Mouse (Mus musculus) myocyte (in vitro differentiated cells): ENCODE measurements at regions not wholly inside any gene's neighbourhood (a gene's known extent, or its start where the extent isn't known, plus 50 kb on each side); places are given as distances from the start of the nearest gene placed in this dataset.

Experiments used
- CEBPB ChIP-seq: IDR thresholded peaks from 2 replicates; pipeline ENCODE4 v1.6.1; 2011; ENCODE audit warnings: mild to moderate bottlenecking, moderate library complexity; ENCODE audit not compliant: poor library complexity, insufficient read depth, severe bottlenecking
- E2F4 ChIP-seq: IDR thresholded peaks from one replicate; pipeline ENCODE4 v1.6.1; 2011; ENCODE audit warnings: mild to moderate bottlenecking, control low read depth, moderate library complexity; ENCODE audit not compliant: insufficient read depth
- MYOD1 ChIP-seq, 3 experiments: IDR thresholded peaks; one replicate each; pipeline ENCODE4 v1.6.1; 2011; ENCODE audit warnings: control low read depth in 2 of 3, low read depth in 2 of 3, mild to moderate bottlenecking in 2 of 3, moderate library complexity in 1 of 3; ENCODE audit not compliant: insufficient read length in 2 of 3, control insufficient read depth in 1 of 3
- MYOG ChIP-seq, 3 experiments: IDR thresholded peaks; one replicate each; pipeline ENCODE4 v1.6.1; 2011; ENCODE audit warnings: control low read depth in 2 of 3, low read depth in 2 of 3, mild to moderate bottlenecking in 2 of 3; ENCODE audit not compliant: insufficient read length in 2 of 3, control insufficient read depth in 1 of 3, insufficient read depth in 1 of 3
- POLR2A ChIP-seq: IDR thresholded peaks from one replicate; pipeline ENCODE4 v1.6.1; 2011; ENCODE audit warnings: low read depth, mild to moderate bottlenecking, control low read depth, moderate library complexity; ENCODE audit not compliant: insufficient read length
- POLR2AphosphoS2 ChIP-seq: IDR thresholded peaks from one replicate; pipeline ENCODE4 v1.6.1; 2011; ENCODE audit warnings: low read depth, control low read depth; ENCODE audit not compliant: insufficient read length
- SRF ChIP-seq: IDR thresholded peaks from one replicate; pipeline ENCODE4 v1.6.1; 2011; ENCODE audit warnings: low read depth; ENCODE audit not compliant: control insufficient read depth, insufficient read length
- TCF12 ChIP-seq: IDR thresholded peaks from one replicate; pipeline ENCODE4 v1.6.1; 2011; ENCODE audit warnings: mild to moderate bottlenecking, control low read depth; ENCODE audit not compliant: poor library complexity, insufficient read depth, severe bottlenecking
- USF1 ChIP-seq: IDR thresholded peaks from one replicate; pipeline ENCODE4 v1.6.1; 2011; ENCODE audit warnings: low read depth, mild to moderate bottlenecking, control low read depth, moderate library complexity

DNA sequence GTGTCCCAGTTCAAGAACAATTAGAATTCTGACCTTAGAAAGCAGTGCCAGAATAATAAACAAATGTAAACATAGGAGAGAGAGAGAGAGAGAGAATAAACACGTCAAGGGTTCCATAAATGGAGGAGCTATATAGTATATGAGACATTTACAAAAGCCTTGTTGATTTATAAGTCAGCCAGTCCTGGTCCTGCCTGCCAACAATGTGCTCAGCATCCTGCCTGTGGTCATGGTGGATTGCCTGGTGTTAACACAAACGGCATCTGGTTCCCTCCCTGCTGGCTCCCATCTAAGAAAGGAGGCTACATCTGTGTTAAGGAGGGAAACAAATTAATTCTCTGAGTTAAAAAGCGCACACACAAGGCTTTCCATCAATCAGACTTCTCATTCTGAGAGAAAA is 133.5 kb upstream of the Hnrnpa3 start:
- TF ChIP-seq POLR2A (no peak), TCF12 (no peak), USF1 (no peak), MYOD1 (IDR thresholded peaks at IDR 0.05; ENCODE audit: control insufficient read depth in 1 of 3, insufficient read length in 2 of 3, low read depth in 2 of 3) (no peak), POLR2AphosphoS2 (no peak), CEBPB (no peak), SRF (no peak), E2F4 (no peak), MYOG (IDR thresholded peaks at IDR 0.05; ENCODE audit: control insufficient read depth in 1 of 3, insufficient read depth in 1 of 3, insufficient read length in 2 of 3, low read depth in 2 of 3) (no peak)
